Mouse (Mus musculus): ENCODE data around the gene Dapk3. TPM values are rescaled to one million over a fixed set of nuclear protein-coding genes. Genes with fewer than 3 reads are reported as not detected.
"Not testable (repeated sequence)": the region's sequence is repeated elsewhere in the genome, so short reads cannot be mapped to it uniquely, and the experiment has no call there.

The Dapk3 gene
- polyA plus RNA-seq, 1 experiment from 2014 or later, result 56.4 TPM

DNA sequence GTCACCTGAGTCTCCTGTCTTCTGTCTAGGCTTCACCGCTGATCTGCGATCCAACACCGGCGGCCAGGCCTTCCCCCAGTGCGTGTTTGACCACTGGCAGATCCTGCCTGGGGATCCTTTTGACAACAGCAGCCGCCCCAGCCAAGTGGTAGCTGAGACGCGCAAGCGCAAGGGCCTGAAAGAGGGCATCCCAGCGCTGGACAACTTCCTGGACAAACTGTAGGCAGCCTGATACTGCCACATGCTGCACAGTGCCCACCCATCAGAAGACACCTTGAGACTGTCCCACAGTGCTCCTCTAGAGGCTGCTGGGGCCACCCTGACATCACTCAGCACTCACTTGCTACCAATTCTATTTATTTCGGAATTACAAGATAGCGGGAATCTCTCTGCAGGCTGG, 945 bp upstream of the Dapk3 start:
- not testable (repeated sequence) for DNase-seq (ENCODE audit: low spot score); H3K27ac ChIP-seq (ENCODE audit: low read depth, low read length); H3K4me2 ChIP-seq (ENCODE audit: low read depth); H3K4me3 ChIP-seq (ENCODE audit: low read depth, low read length); ATAC-seq (ENCODE audit: insufficient read depth, low FRiP score, low TSS enrichment); H3K9ac ChIP-seq (ENCODE audit: low read length); H3K9me3 ChIP-seq (ENCODE audit: control insufficient read depth, low read length); H3K27me3 ChIP-seq (ENCODE audit: control insufficient read depth, insufficient read depth, low read length)
- peaks cover 11% of the 10 kb centered on the region for H3K4me1 ChIP-seq (ENCODE audit: control insufficient read depth, insufficient read depth, low read length)
- H3K36me3 ChIP-seq (ENCODE audit: control insufficient read depth, insufficient read depth, low read length), result peaks cover 44% of the 10 kb centered on the region
- WGBS, result 89% methylated on average over 8 of the region's 12 CpGs

GRCm38 (mm10) chr10:81183805-81184204, 1.0 kb downstream of the Dapk3 start, which contains the start of gene 4930442H23Rik:
4930442H23Rik (minus strand) TSS chr10:81183849.
- peak within 1 kb of the TSS; percentile 63 for H3K4me2 ChIP-seq (ENCODE audit: low read depth)
- H3K4me3 ChIP-seq (ENCODE audit: low read depth, low read length), result peak within 1 kb of the TSS; percentile 60
- peaks cover 4% of the 10 kb centered on the region; the same call in 1 of the 2 replicates for H3K4me1 ChIP-seq (ENCODE audit: control insufficient read depth, insufficient read depth, low read length)
- 0 out of 2 replicates have a peak within 1 kb of the TSS, but pooled peaks have one; percentile 46 for H3K27ac ChIP-seq (ENCODE audit: low read depth, low read length)
- DNase-seq (ENCODE audit: low spot score) (no peak), ATAC-seq (ENCODE audit: insufficient read depth, low FRiP score, low TSS enrichment) (no peak)
- H3K27me3 ChIP-seq (ENCODE audit: control insufficient read depth, insufficient read depth, low read length), result no peaks in the 10 kb centered on the region
- peak within 1 kb of the TSS; percentile 68 for H3K9ac ChIP-seq (ENCODE audit: low read length)
- no peaks in the 10 kb centered on the region for H3K9me3 ChIP-seq (ENCODE audit: control insufficient read depth, low read length)
- 85% methylated on average over 5 of the region's 5 CpGs for WGBS
- peaks cover 32% of the 10 kb centered on the region for H3K36me3 ChIP-seq (ENCODE audit: control insufficient read depth, insufficient read depth, low read length)

DNA sequence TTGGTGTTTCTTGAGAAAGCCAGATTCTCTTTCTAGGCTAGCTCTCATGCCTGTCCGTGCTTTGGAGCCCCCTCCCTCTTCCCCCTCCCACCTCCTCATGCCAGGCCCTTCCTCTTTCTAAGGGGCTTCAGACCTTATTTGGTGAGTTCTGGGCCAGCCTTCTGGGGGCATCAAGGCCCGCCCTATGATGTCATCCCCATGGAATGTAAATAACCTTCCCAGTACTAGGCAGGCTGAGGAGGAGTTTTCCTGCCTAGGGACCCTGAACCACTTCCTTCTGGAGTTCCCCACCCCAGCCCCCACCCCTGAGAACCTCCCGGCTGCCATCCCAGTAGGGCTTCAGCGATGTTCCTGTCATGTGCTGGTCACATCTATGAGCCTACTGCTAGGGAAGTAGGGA, 2.0 kb downstream of the Dapk3 start:
- H3K9ac ChIP-seq (ENCODE audit: low read length), result no peak overlapping the region
- ATAC-seq (ENCODE audit: insufficient read depth, low FRiP score, low TSS enrichment) (no peak), DNase-seq (ENCODE audit: low spot score) (no peak)
- no peaks in the 10 kb centered on the region for H3K9me3 ChIP-seq (ENCODE audit: control insufficient read depth, low read length)
- peaks cover 4% of the 10 kb centered on the region; the same call in 1 of the 2 replicates for H3K4me1 ChIP-seq (ENCODE audit: control insufficient read depth, insufficient read depth, low read length)
- H3K27me3 ChIP-seq (ENCODE audit: control insufficient read depth, insufficient read depth, low read length), result no peaks in the 10 kb centered on the region
- peaks cover 26% of the 10 kb centered on the region for H3K36me3 ChIP-seq (ENCODE audit: control insufficient read depth, insufficient read depth, low read length)
- 63% methylated on average over 4 of the region's 4 CpGs for WGBS
- no peak overlapping the region for H3K4me2 ChIP-seq (ENCODE audit: low read depth)
- H3K4me3 ChIP-seq (ENCODE audit: low read depth, low read length), result no peak overlapping the region
- no peak overlapping the region for H3K27ac ChIP-seq (ENCODE audit: low read depth, low read length)

- H3K9me3 ChIP-seq (ENCODE audit: control insufficient read depth, low read length), result no peaks in the 10 kb centered on the region
- no peak overlapping the region for H3K9ac ChIP-seq (ENCODE audit: low read length)
- WGBS, result 96% methylated on average over 9 of the region's 9 CpGs
- H3K27ac ChIP-seq (ENCODE audit: low read depth, low read length), result no peak overlapping the region
- H3K4me3 ChIP-seq (ENCODE audit: low read depth, low read length), result no peak overlapping the region
- H3K36me3 ChIP-seq (ENCODE audit: control insufficient read depth, insufficient read depth, low read length), result peaks cover 5% of the 10 kb centered on the region; the same call in 1 of the 2 replicates
- DNase-seq (ENCODE audit: low spot score) (no peak), ATAC-seq (ENCODE audit: insufficient read depth, low FRiP score, low TSS enrichment) (no peak)
- H3K4me2 ChIP-seq (ENCODE audit: low read depth), result no peak overlapping the region
- H3K27me3 ChIP-seq (ENCODE audit: control insufficient read depth, insufficient read depth, low read length), result no peaks in the 10 kb centered on the region
- H3K4me1 ChIP-seq (ENCODE audit: control insufficient read depth, insufficient read depth, low read length), result peaks cover 9% of the 10 kb centered on the region
These were observed 4.4 kb downstream of the Dapk3 start for GRCm38 (mm10) chr10:81187161-81187560.

DNA sequence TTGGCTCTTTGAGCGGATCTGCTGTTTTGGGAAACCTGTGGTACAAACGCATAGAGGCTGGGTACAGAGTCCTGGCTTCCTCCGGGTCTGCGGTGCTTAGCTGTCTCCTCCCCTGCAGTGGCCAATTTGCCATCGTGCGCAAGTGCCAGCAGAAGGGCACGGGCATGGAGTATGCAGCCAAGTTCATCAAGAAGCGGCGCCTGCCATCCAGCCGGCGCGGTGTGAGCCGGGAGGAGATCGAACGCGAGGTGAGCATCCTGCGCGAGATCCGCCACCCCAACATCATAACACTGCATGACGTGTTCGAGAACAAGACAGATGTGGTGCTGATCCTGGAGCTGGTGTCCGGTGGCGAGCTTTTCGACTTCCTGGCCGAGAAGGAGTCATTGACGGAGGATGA, 7.0 kb downstream of the Dapk3 start:
- ATAC-seq (ENCODE audit: insufficient read depth, low FRiP score, low TSS enrichment) (no peak), DNase-seq (ENCODE audit: low spot score) (no peak)
- Histone ChIP-seq H3K4me2 (ENCODE audit: low read depth) (no peak overlapping the region), H3K27me3 (ENCODE audit: control insufficient read depth, insufficient read depth, low read length) (peaks cover 13% of the 10 kb centered on the region), H3K4me3 (ENCODE audit: low read depth, low read length) (no peak overlapping the region), H3K4me1 (ENCODE audit: control insufficient read depth, insufficient read depth, low read length) (peaks cover 13% of the 10 kb centered on the region), H3K9ac (ENCODE audit: low read length) (no peak overlapping the region), H3K9me3 (ENCODE audit: control insufficient read depth, low read length) (no peaks in the 10 kb centered on the region), H3K27ac (ENCODE audit: low read depth, low read length) (no peak overlapping the region), H3K36me3 (ENCODE audit: control insufficient read depth, insufficient read depth, low read length) (peaks cover 5% of the 10 kb centered on the region; the same call in 1 of the 2 replicates)
- WGBS, result 73% methylated on average over 26 of the region's 26 CpGs

- H3K27me3 ChIP-seq (ENCODE audit: control insufficient read depth, insufficient read depth, low read length), result peaks cover 17% of the 10 kb centered on the region
- H3K9ac ChIP-seq (ENCODE audit: low read length), result no peak overlapping the region
- H3K36me3 ChIP-seq (ENCODE audit: control insufficient read depth, insufficient read depth, low read length), result 0 out of 2 replicates have a peak, but pooled peaks cover 3% of the 10 kb centered on the region
- no peak overlapping the region for H3K27ac ChIP-seq (ENCODE audit: low read depth, low read length)
- H3K4me3 ChIP-seq (ENCODE audit: low read depth, low read length), result no peak overlapping the region
- no peaks in the 10 kb centered on the region for H3K9me3 ChIP-seq (ENCODE audit: control insufficient read depth, low read length)
- ATAC-seq (ENCODE audit: insufficient read depth, low FRiP score, low TSS enrichment) (no peak), DNase-seq (ENCODE audit: low spot score) (peak; percentile 60)
- peaks cover 13% of the 10 kb centered on the region for H3K4me1 ChIP-seq (ENCODE audit: control insufficient read depth, insufficient read depth, low read length)
- no peak overlapping the region for H3K4me2 ChIP-seq (ENCODE audit: low read depth)
- WGBS, result 72% methylated on average over 31 of the region's 31 CpGs
These were observed 7.6 kb downstream of the Dapk3 start for GRCm38 (mm10) chr10:81190236-81190911.

GRCm38 (mm10) chr10:81190912-81191321, 8.1 kb downstream of the Dapk3 start:
- H3K36me3 ChIP-seq (ENCODE audit: control insufficient read depth, insufficient read depth, low read length), result 0 out of 2 replicates have a peak, but pooled peaks cover 3% of the 10 kb centered on the region
- H3K27me3 ChIP-seq (ENCODE audit: control insufficient read depth, insufficient read depth, low read length), result peaks cover 20% of the 10 kb centered on the region
- 73% methylated on average over 6 of the region's 6 CpGs for WGBS
- ATAC-seq (ENCODE audit: insufficient read depth, low FRiP score, low TSS enrichment), result no peak
- no peak overlapping the region for H3K4me3 ChIP-seq (ENCODE audit: low read depth, low read length)
- DNase-seq (ENCODE audit: low spot score), result no peak
- H3K9me3 ChIP-seq (ENCODE audit: control insufficient read depth, low read length), result no peaks in the 10 kb centered on the region
- no peak overlapping the region for H3K4me2 ChIP-seq (ENCODE audit: low read depth)
- peak overlapping the region; percentile 23; the same call in 1 of the 2 replicates for H3K27ac ChIP-seq (ENCODE audit: low read depth, low read length)
- peaks cover 13% of the 10 kb centered on the region for H3K4me1 ChIP-seq (ENCODE audit: control insufficient read depth, insufficient read depth, low read length)
- H3K9ac ChIP-seq (ENCODE audit: low read length), result no peak overlapping the region

- Histone ChIP-seq H3K27ac (ENCODE audit: low read depth, low read length) (peak overlapping the region; percentile 80), H3K27me3 (ENCODE audit: control insufficient read depth, insufficient read depth, low read length) (peaks cover 26% of the 10 kb centered on the region), H3K4me2 (ENCODE audit: low read depth) (peak overlapping the region; percentile 95; the same call in 1 of the 2 replicates), H3K4me1 (ENCODE audit: control insufficient read depth, insufficient read depth, low read length) (peaks cover 13% of the 10 kb centered on the region), H3K4me3 (ENCODE audit: low read depth, low read length) (no peak overlapping the region), H3K9me3 (ENCODE audit: control insufficient read depth, low read length) (no peaks in the 10 kb centered on the region), H3K9ac (ENCODE audit: low read length) (no peak overlapping the region), H3K36me3 (ENCODE audit: control insufficient read depth, insufficient read depth, low read length) (0 out of 2 replicates have a peak, but pooled peaks cover 3% of the 10 kb centered on the region)
- DNase-seq (ENCODE audit: low spot score), result no peak
- ATAC-seq (ENCODE audit: insufficient read depth, low FRiP score, low TSS enrichment), result no peak
- 91% methylated on average over 18 of the region's 18 CpGs for WGBS
These were observed 8.7 kb downstream of the Dapk3 start for GRCm38 (mm10) chr10:81191342-81191982.

Measured in neural tube, embryonic 11.5 days (tissue).